Mouse (Mus musculus): ENCODE measurements at regions not wholly inside any gene's neighbourhood (a gene's known extent, or its start where the extent isn't known, plus 50 kb on each side); places are given as distances from the start of the nearest gene placed in this dataset.

- no peak overlapping the region for H3K4me3 ChIP-seq (ENCODE audit: control insufficient read depth, low read depth, low read length)
- H3K27me3 ChIP-seq (ENCODE audit: control insufficient read depth, insufficient read depth, low read length), result no peaks in the 10 kb centered on the region
- H3K36me3 ChIP-seq (ENCODE audit: control insufficient read depth, insufficient read depth, low read length), result no peaks in the 10 kb centered on the region
- H3K4me1 ChIP-seq (ENCODE audit: control insufficient read depth, insufficient read depth, low read length), result no peaks in the 10 kb centered on the region
- TF ChIP-seq CTCF (IDR thresholded peaks at IDR 0.05; ENCODE audit: control insufficient read depth, insufficient read depth, insufficient replicate concordance, low read depth, low read length) (no peak), POLR2A (IDR thresholded peaks at IDR 0.05; ENCODE audit: control insufficient read depth, low read depth, low read length) (no peak)
- H3K27ac ChIP-seq (ENCODE audit: control insufficient read depth, insufficient read depth, low read depth, low read length), result no peak overlapping the region
Measured at GRCm38 (mm10) chr12:15912959-15913358, 96.2 kb upstream of the Trib2 start.

GRCm38 (mm10) chr12:15912491-15912890 is 95.8 kb upstream of the Trib2 start:
- H3K27me3 ChIP-seq (ENCODE audit: control insufficient read depth, insufficient read depth, low read length), result no peaks in the 10 kb centered on the region
- TF ChIP-seq CTCF (IDR thresholded peaks at IDR 0.05; ENCODE audit: control insufficient read depth, insufficient read depth, insufficient replicate concordance, low read depth, low read length), result no peak
- TF ChIP-seq POLR2A (IDR thresholded peaks at IDR 0.05; ENCODE audit: control insufficient read depth, low read depth, low read length), result no peak
- no peak overlapping the region for H3K27ac ChIP-seq (ENCODE audit: control insufficient read depth, insufficient read depth, low read depth, low read length)
- no peaks in the 10 kb centered on the region for H3K4me1 ChIP-seq (ENCODE audit: control insufficient read depth, insufficient read depth, low read length)
- no peak overlapping the region for H3K4me3 ChIP-seq (ENCODE audit: control insufficient read depth, low read depth, low read length)
- no peaks in the 10 kb centered on the region for H3K36me3 ChIP-seq (ENCODE audit: control insufficient read depth, insufficient read depth, low read length)

- Histone ChIP-seq H3K27me3 (ENCODE audit: control insufficient read depth, insufficient read depth, low read length) (no peaks in the 10 kb centered on the region), H3K4me3 (ENCODE audit: control insufficient read depth, low read depth, low read length) (no peak overlapping the region), H3K4me1 (ENCODE audit: control insufficient read depth, insufficient read depth, low read length) (no peaks in the 10 kb centered on the region), H3K27ac (ENCODE audit: control insufficient read depth, insufficient read depth, low read depth, low read length) (no peak overlapping the region), H3K36me3 (ENCODE audit: control insufficient read depth, insufficient read depth, low read length) (no peaks in the 10 kb centered on the region)
- TF ChIP-seq CTCF (IDR thresholded peaks at IDR 0.05; ENCODE audit: control insufficient read depth, insufficient read depth, insufficient replicate concordance, low read depth, low read length) (no peak), POLR2A (IDR thresholded peaks at IDR 0.05; ENCODE audit: control insufficient read depth, low read depth, low read length) (no peak)
Measured at GRCm38 (mm10) chr12:15911254-15911991, 94.7 kb upstream of the Trib2 start.

- Histone ChIP-seq H3K4me1 (ENCODE audit: control insufficient read depth, insufficient read depth, low read length) (no peaks in the 10 kb centered on the region), H3K27ac (ENCODE audit: control insufficient read depth, insufficient read depth, low read depth, low read length) (no peak overlapping the region), H3K36me3 (ENCODE audit: control insufficient read depth, insufficient read depth, low read length) (no peaks in the 10 kb centered on the region), H3K27me3 (ENCODE audit: control insufficient read depth, insufficient read depth, low read length) (no peaks in the 10 kb centered on the region), H3K4me3 (ENCODE audit: control insufficient read depth, low read depth, low read length) (no peak overlapping the region)
- TF ChIP-seq POLR2A (IDR thresholded peaks at IDR 0.05; ENCODE audit: control insufficient read depth, low read depth, low read length), result no peak
- no peak for TF ChIP-seq CTCF (IDR thresholded peaks at IDR 0.05; ENCODE audit: control insufficient read depth, insufficient read depth, insufficient replicate concordance, low read depth, low read length)
Measured at GRCm38 (mm10) chr12:15897539-15897938, 80.8 kb upstream of the Trib2 start.

GRCm38 (mm10) chr12:15896511-15896910 is 79.8 kb upstream of the Trib2 start:
- H3K4me3 ChIP-seq (ENCODE audit: control insufficient read depth, low read depth, low read length), result no peak overlapping the region
- no peaks in the 10 kb centered on the region for H3K36me3 ChIP-seq (ENCODE audit: control insufficient read depth, insufficient read depth, low read length)
- H3K27ac ChIP-seq (ENCODE audit: control insufficient read depth, insufficient read depth, low read depth, low read length), result no peak overlapping the region
- H3K27me3 ChIP-seq (ENCODE audit: control insufficient read depth, insufficient read depth, low read length), result no peaks in the 10 kb centered on the region
- TF ChIP-seq CTCF (IDR thresholded peaks at IDR 0.05; ENCODE audit: control insufficient read depth, insufficient read depth, insufficient replicate concordance, low read depth, low read length) (no peak), POLR2A (IDR thresholded peaks at IDR 0.05; ENCODE audit: control insufficient read depth, low read depth, low read length) (no peak)
- H3K4me1 ChIP-seq (ENCODE audit: control insufficient read depth, insufficient read depth, low read length), result no peaks in the 10 kb centered on the region

- Histone ChIP-seq H3K4me1 (ENCODE audit: control insufficient read depth, insufficient read depth, low read length) (no peaks in the 10 kb centered on the region), H3K4me3 (ENCODE audit: control insufficient read depth, low read depth, low read length) (no peak overlapping the region), H3K36me3 (ENCODE audit: control insufficient read depth, insufficient read depth, low read length) (no peaks in the 10 kb centered on the region), H3K27me3 (ENCODE audit: control insufficient read depth, insufficient read depth, low read length) (no peaks in the 10 kb centered on the region), H3K27ac (ENCODE audit: control insufficient read depth, insufficient read depth, low read depth, low read length) (no peak overlapping the region)
- no peak for TF ChIP-seq POLR2A (IDR thresholded peaks at IDR 0.05; ENCODE audit: control insufficient read depth, low read depth, low read length)
- TF ChIP-seq CTCF (IDR thresholded peaks at IDR 0.05; ENCODE audit: control insufficient read depth, insufficient read depth, insufficient replicate concordance, low read depth, low read length), result no peak
Measured at GRCm38 (mm10) chr12:15895215-15895614, 78.5 kb upstream of the Trib2 start.

GRCm38 (mm10) chr12:15890591-15890990 is 73.9 kb upstream of the Trib2 start:
- Histone ChIP-seq H3K4me3 (ENCODE audit: control insufficient read depth, low read depth, low read length) (no peak overlapping the region), H3K27me3 (ENCODE audit: control insufficient read depth, insufficient read depth, low read length) (no peaks in the 10 kb centered on the region), H3K4me1 (ENCODE audit: control insufficient read depth, insufficient read depth, low read length) (no peaks in the 10 kb centered on the region), H3K27ac (ENCODE audit: control insufficient read depth, insufficient read depth, low read depth, low read length) (no peak overlapping the region), H3K36me3 (ENCODE audit: control insufficient read depth, insufficient read depth, low read length) (no peaks in the 10 kb centered on the region)
- no peak for TF ChIP-seq CTCF (IDR thresholded peaks at IDR 0.05; ENCODE audit: control insufficient read depth, insufficient read depth, insufficient replicate concordance, low read depth, low read length)
- TF ChIP-seq POLR2A (IDR thresholded peaks at IDR 0.05; ENCODE audit: control insufficient read depth, low read depth, low read length), result no peak
